Mouse (Mus musculus) layer of hippocampus, adult 9-11 months (tissue): ENCODE measurements at regions not wholly inside any gene's neighbourhood (a gene's known extent, or its start where the extent isn't known, plus 50 kb on each side); places are given as distances from the start of the nearest gene placed in this dataset.

ENCODE experiments used
- DNase-seq: peaks from one replicate; pipeline ENCODE4 v3.0.0; 2022

GRCm38 (mm10) chr1:185089196-185089595, 89.8 kb upstream of the Mark1 start:
- no peak for DNase-seq

GRCm38 (mm10) chr1:185083191-185083590, 83.8 kb upstream of the Mark1 start:
- DNase-seq: no peak

GRCm38 (mm10) chr1:185080118-185080517, 80.7 kb upstream of the Mark1 start:
- DNase-seq: no peak

DNA sequence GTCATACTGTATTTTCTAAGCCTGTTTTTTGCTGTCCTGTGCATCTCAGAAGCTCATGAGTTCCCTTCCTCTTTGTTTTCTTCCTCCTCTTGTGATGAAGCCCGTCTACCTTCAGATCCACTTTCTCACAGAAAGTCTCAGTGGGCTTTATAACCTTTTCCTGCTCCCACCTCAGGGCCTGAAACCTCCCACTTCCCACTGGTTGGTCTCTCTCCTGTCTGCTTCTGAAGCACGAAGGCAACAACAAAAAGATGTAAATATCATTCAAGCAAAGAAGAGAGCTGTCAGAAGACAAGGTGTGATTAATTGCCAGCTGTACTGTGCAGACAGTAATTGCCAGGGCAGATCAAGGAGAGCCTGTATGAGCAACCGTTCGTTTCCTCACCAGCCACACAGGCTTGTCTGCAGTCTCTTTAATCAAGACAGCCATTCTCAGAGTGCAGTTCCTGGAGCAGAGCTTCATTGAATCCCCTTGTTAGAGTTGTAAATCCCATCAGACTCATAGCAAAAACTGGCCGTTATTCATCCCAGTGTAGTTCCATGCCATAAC, 80.0 kb upstream of the Mark1 start:
- no peak for DNase-seq

DNA sequence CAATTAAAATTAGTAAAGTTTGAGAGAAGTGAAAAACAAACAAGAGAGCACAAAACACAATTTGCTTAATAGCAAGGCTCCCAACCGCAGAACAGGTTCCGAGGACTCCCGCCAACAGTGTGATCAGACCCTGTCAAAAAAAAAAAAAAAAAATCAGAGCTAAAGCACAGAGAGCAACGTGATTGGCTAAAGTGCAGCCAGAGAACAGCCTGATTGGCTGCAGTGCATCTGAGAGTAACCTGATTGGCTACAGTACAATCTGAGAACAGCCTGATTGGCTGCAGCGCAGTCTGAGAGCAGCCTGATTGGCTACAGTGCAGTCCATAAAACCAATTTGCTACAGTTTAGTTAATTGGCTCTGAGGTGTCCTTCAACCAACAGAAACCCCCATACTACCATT, 74.6 kb upstream of the Mark1 start:
- no peak for DNase-seq

GRCm38 (mm10) chr1:185072766-185073165, 73.4 kb upstream of the Mark1 start:
- no peak for DNase-seq

GRCm38 (mm10) chr1:185071566-185071965, 72.2 kb upstream of the Mark1 start:
- no peak for DNase-seq

GRCm38 (mm10) chr1:185070853-185071149, 71.4 kb upstream of the Mark1 start:
- DNase-seq: no peak

DNA sequence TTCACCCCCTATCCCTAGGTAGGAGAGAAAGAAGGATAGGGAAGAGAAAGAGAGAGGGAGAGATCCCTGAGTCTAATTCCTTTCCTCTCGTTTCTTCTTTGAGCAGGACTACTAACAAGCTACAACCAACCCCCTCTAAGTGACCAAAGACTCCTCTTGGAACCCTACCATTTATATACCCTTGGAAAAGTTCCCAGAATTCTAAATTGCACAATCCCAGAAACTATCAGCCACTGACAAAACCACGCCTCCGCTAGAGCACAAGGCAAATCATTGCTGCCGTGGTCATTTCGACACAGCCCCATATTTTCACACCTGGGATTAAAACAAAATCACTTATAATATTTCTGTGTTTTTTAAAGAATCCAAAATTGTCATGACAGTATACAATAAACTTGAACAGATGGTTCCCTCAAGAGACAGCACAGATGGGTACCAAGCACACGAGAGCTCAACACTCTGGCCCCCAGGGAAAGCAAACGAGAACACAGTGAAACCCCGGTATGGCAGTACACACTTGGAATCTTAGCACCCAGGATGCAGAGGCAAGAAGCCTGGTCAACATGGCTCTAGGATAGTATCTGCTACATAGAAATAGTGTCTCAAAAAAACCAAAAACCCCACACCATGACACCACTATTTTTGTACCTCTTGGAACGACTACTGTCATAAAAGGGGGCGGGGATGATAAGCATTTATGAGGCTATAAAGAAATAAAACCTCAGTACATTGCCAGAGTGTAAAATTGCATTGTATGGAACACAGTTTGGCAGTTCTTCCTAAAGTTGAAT, 70.9 kb upstream of the Mark1 start:
- peak; percentile 33 for DNase-seq

- no peak for DNase-seq
These were observed 68.8 kb upstream of the Mark1 start for GRCm38 (mm10) chr1:185068136-185068535.

DNA sequence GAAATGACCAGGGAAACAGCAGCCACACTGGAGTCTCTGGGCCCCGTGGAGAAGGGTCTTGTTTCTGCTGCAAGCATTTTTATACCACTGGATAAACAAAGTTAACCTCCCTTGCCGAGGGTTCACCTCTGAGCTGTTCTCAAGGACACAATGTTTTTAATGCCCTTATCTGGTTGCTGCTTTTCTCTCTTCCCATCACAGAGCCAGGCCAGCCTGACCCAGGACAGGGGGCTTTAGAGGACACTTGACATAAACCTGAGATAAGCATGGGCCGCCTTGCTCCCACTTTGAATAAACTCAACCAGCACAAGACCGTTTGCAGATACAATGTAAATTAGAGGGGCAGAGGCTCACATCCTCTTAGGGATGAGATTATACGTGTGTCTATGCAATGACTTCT, 68.3 kb upstream of the Mark1 start:
- no peak for DNase-seq

DNA sequence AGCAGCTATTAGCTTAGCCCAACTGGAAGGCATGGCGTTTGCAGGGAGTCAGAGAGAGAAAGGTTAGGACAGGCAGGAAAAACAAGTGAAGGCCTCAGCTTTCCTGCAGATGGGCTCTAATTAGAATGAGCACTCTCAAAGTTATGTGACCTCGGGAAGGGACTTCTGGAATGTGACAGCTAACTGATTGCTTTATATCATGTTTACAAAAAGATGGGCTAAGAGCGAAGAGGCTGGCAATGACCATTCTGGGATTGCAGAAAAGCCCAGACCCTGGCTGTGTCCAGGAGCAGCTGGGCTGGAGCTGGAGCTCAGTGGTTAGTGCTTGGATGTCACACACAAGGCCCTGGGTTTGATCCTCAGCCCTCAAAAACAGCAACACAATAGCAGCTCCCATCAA, 65.7 kb upstream of the Mark1 start:
- DNase-seq: no peak

GRCm38 (mm10) chr1:185062103-185062502, 62.7 kb upstream of the Mark1 start:
- no peak for DNase-seq

DNA sequence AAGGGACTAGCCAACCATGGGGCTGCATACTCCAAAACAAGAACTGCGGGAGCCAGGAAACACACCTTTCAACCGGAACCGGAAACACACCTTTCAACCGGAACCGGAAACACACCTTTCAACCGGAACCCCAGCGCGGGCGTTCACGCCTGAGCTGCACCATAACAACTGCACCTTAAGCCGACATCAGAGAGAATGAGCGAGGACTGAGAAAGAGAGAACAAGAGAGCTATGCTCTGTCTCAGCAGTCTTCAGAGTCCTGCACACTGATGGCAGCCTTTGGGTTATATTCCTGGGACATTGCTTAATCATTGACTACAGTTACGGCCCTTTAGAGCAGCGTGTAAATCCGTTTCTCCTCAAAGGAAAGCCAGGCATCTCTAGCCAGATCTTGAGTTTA, 58.1 kb upstream of the Mark1 start:
- no peak for DNase-seq

- DNase-seq: no peak
These were observed 53.3 kb upstream of the Mark1 start for GRCm38 (mm10) chr1:185052700-185053099.

GRCm38 (mm10) chr1:185049980-185050379, 50.6 kb upstream of the Mark1 start:
- no peak for DNase-seq
